In genomic region chr3:22075887-22076560, GRCm38 (mm10) we compare ENCODE assay signal across 8 mouse cellular contexts. TPM values are rescaled to one million over a fixed set of nuclear protein-coding genes. Genes with fewer than 3 reads are reported as not detected.
DNase-seq lines count a peak whose midpoint lies in the region; ATAC-seq lines count a peak whose summit lies in the region.

No protein-coding gene starts in this region.

- peak; percentile 81 for DNase-seq in MN1 (ENCODE audit: low spot score)
- peak; percentile 78 for DNase-seq in cerebellum, adult 8-10 months
- peak; percentile 63 to 82 for DNase-seq in frontal cortex, adult 2 months (ENCODE audit: extremely low spot score in 1 of 2, low spot score in 1 of 2)
- DNase-seq in layer of hippocampus, postnatal 36 days: peak; percentile 84 to 86
- DNase-seq in lung, postnatal 25 days (ENCODE audit: low spot score): peak; percentile 88
- peak; percentile 58 for DNase-seq in retina, adult 2 months (ENCODE audit: low read depth, low spot score)
- peak; percentile 93 for DNase-seq in thymus, postnatal 25 days

- no peaks in the 10 kb centered on the region; the same call in 1 of the 2 replicates for H3K36me3 ChIP-seq in hindbrain, embryonic 13.5 days

- peaks cover 43% of the 10 kb centered on the region for H3K4me1 ChIP-seq in hindbrain, embryonic 13.5 days (replicated peaks)

- H3K9me3 ChIP-seq in hindbrain, embryonic 13.5 days: no peaks in the 10 kb centered on the region

- peak; percentile 90 for ATAC-seq in hindbrain, embryonic 13.5 days (ENCODE audit: low FRiP score)

- under 1% methylated on average over 53 of the region's 70 CpGs for WGBS in hindbrain, embryonic 13.5 days

- H3K27me3 ChIP-seq in hindbrain, embryonic 13.5 days: no peaks in the 10 kb centered on the region

- H3K27ac ChIP-seq in hindbrain, embryonic 13.5 days: peak overlapping the region; percentile 99

- H3K4me2 ChIP-seq in hindbrain, embryonic 13.5 days: peak overlapping the region; percentile 66

- H3K4me3 ChIP-seq in hindbrain, embryonic 13.5 days: peak overlapping the region; percentile 88

- H3K9ac ChIP-seq in hindbrain, embryonic 13.5 days: peak overlapping the region; percentile 84

RNA-seq across cellular contexts. Expression of gene Tbl1xr1, which starts 0.4 kb away (rescaled TPM):
- polyA plus RNA-seq in frontal cortex, adult 2 months (2012; rRNA removed): 43.1 and 46.5 TPM in 2 replicates
- polyA plus RNA-seq in hindbrain, embryonic 13.5 days (2015; fragmentation: Nextera tagmentation; extraction: Ambion mirVana): 17.4 and 18.8 TPM in 2 replicates
- total RNA-seq in layer of hippocampus, postnatal 36 days (2021): 100 to 1,000 TPM; 142 to 156 TPM

Comparison
In these comparisons a context has a peak if more than half of its experiments do, and no peak if none do; other contexts are left out.
1. Peak in every context shown above with its lines: DNase-seq, ATAC-seq, H3K4me3 ChIP-seq and H3K27ac ChIP-seq.